In genomic region chr13:112838562-112839232, GRCm38 (mm10) we compare ENCODE assay signal across 17 mouse cellular contexts. TPM values are rescaled to one million over a fixed set of nuclear protein-coding genes. Genes with fewer than 3 reads are reported as not detected.
A peak's percentile ranks its signal among the peaks of the same experiment; 100 is the strongest.
DNase-seq lines count a peak whose midpoint lies in the region; ATAC-seq and TF ChIP-seq lines count a peak whose summit lies in the region.
"Had no signal": no experiment of that assay in that cellular context is flagged by ENCODE, and none has a peak within 500 bp of the region (broad histone marks: within the 10 kb centered on the region; RNA-seq: fewer than 3 reads in every experiment).

No protein-coding gene starts in this region.

- DNase-seq in stomach, postnatal 0 days (ENCODE audit: low spot score) = no peak
- DNase-seq in hindbrain, embryonic 11.5 days (ENCODE audit: low spot score) = no peak
- DNase-seq in layer of hippocampus, adult 9-10 months (ENCODE audit: low spot score) = no peak
- DNase-seq in heart, postnatal 4 days = no peak
- DNase-seq: cerebellum, adult 9-11 months; heart, postnatal 36 days; kidney, adult 8-10 months; kidney, postnatal 36 days; thymus, adult 2 months had no signal

- H3K27ac ChIP-seq in stomach, embryonic 15.5 days = no peak overlapping the region
- no peak overlapping the region for H3K27ac ChIP-seq in stomach, postnatal 0 days (replicated peaks)
- peak overlapping the region; percentile 77 for H3K27ac ChIP-seq in liver, embryonic 15.5 days (replicated peaks)
- H3K27ac ChIP-seq in hindbrain, embryonic 11.5 days (ENCODE audit: low read depth, low read length) = no peak overlapping the region
- H3K27ac ChIP-seq: heart, embryonic 13.5 days; hindbrain, postnatal 0 days; neural tube, embryonic 12.5 days had no signal

- H3K27me3 ChIP-seq in stomach, embryonic 15.5 days (replicated peaks) = no peaks in the 10 kb centered on the region
- H3K27me3 ChIP-seq in stomach, postnatal 0 days (ENCODE audit: control insufficient read depth, insufficient read depth, low read length) = no peaks in the 10 kb centered on the region
- no peaks in the 10 kb centered on the region for H3K27me3 ChIP-seq in liver, embryonic 15.5 days
- no peaks in the 10 kb centered on the region for H3K27me3 ChIP-seq in hindbrain, embryonic 11.5 days (ENCODE audit: control insufficient read depth, insufficient read depth, low read length)
- H3K27me3 ChIP-seq: heart, embryonic 13.5 days; neural tube, embryonic 12.5 days had no signal

- 86% methylated on average over 6 of the region's 6 CpGs for WGBS in stomach, embryonic 15.5 days
- WGBS in stomach, postnatal 0 days = 92% methylated on average over 6 of the region's 6 CpGs
- 35% methylated on average over 6 of the region's 6 CpGs for WGBS in liver, embryonic 15.5 days (ENCODE audit: insufficient replicate concordance)
- 95% methylated on average over 6 of the region's 6 CpGs for WGBS in hindbrain, embryonic 11.5 days

- H3K4me3 ChIP-seq in stomach, embryonic 15.5 days (replicated peaks) = no peak overlapping the region
- no peak overlapping the region for H3K4me3 ChIP-seq in stomach, postnatal 0 days (ENCODE audit: low read depth, low read length)
- H3K4me3 ChIP-seq in liver, embryonic 15.5 days (replicated peaks) = 0 out of 2 replicates have a peak overlapping the region, but pooled peaks have one; percentile 6
- no peak overlapping the region for H3K4me3 ChIP-seq in hindbrain, embryonic 11.5 days (ENCODE audit: low read depth, low read length)
- H3K4me3 ChIP-seq: heart, embryonic 13.5 days; neural tube, embryonic 12.5 days had no signal

- TF ChIP-seq CTCF in stomach, postnatal 0 days (IDR thresholded peaks at IDR 0.05; ENCODE audit: low read depth) = no peak

- no peak for TF ChIP-seq EP300 in stomach, postnatal 0 days (optimal IDR thresholded peaks at IDR 0.05)

- H3K9ac ChIP-seq in stomach, embryonic 15.5 days = no peak overlapping the region
- no peak overlapping the region for H3K9ac ChIP-seq in stomach, postnatal 0 days (ENCODE audit: low read length)
- H3K9ac ChIP-seq in liver, embryonic 15.5 days = peak overlapping the region; percentile 13; the same call in 1 of the 2 replicates
- no peak overlapping the region for H3K9ac ChIP-seq in hindbrain, embryonic 11.5 days (ENCODE audit: low read depth, low read length)
- H3K9ac ChIP-seq: heart, embryonic 13.5 days; neural tube, embryonic 12.5 days had no signal

- H3K36me3 ChIP-seq in stomach, embryonic 15.5 days = no peaks in the 10 kb centered on the region
- H3K36me3 ChIP-seq in stomach, postnatal 0 days (ENCODE audit: control insufficient read depth, insufficient read depth, low read length) = no peaks in the 10 kb centered on the region
- H3K36me3 ChIP-seq in liver, embryonic 15.5 days (replicated peaks) = peaks cover 30% of the 10 kb centered on the region
- H3K36me3 ChIP-seq in hindbrain, embryonic 11.5 days (ENCODE audit: control insufficient read depth, insufficient read depth, low read length) = no peaks in the 10 kb centered on the region
- H3K36me3 ChIP-seq: neural tube, embryonic 12.5 days had no signal

- no peak overlapping the region for H3K4me2 ChIP-seq in stomach, embryonic 15.5 days
- H3K4me2 ChIP-seq in stomach, postnatal 0 days (replicated peaks; ENCODE audit: low read depth) = no peak overlapping the region
- peak overlapping the region; percentile 49 for H3K4me2 ChIP-seq in liver, embryonic 15.5 days
- no peak overlapping the region for H3K4me2 ChIP-seq in hindbrain, embryonic 11.5 days (replicated peaks; ENCODE audit: low read depth, low read length)
- H3K4me2 ChIP-seq: heart, embryonic 13.5 days; midbrain, embryonic 11.5 days; neural tube, embryonic 12.5 days had no signal

- peak; percentile 90; the same call in 1 of the 2 replicates for ATAC-seq in stomach, embryonic 15.5 days (ENCODE audit: insufficient read depth, low FRiP score, low read depth)
- no peak for ATAC-seq in stomach, postnatal 0 days (ENCODE audit: low FRiP score, low TSS enrichment)
- peak; percentile 90 for ATAC-seq in erythroblast, adult 5-6 weeks (replicated peaks; ENCODE audit: low FRiP score, poor library complexity, severe bottlenecking)
- peak; percentile 98 for ATAC-seq in liver, embryonic 15.5 days (ENCODE audit: insufficient read depth)
- ATAC-seq in hindbrain, embryonic 11.5 days (ENCODE audit: low FRiP score) = no peak
- ATAC-seq: forebrain, embryonic 14.5 days; hindbrain, postnatal 0 days had no signal

- H3K4me1 ChIP-seq in stomach, embryonic 15.5 days = 0 out of 2 replicates have a peak, but pooled peaks cover 2% of the 10 kb centered on the region
- H3K4me1 ChIP-seq in stomach, postnatal 0 days (replicated peaks; ENCODE audit: control insufficient read depth, insufficient read depth) = no peaks in the 10 kb centered on the region
- peaks cover 44% of the 10 kb centered on the region for H3K4me1 ChIP-seq in liver, embryonic 15.5 days (replicated peaks)
- H3K4me1 ChIP-seq in hindbrain, embryonic 11.5 days (replicated peaks; ENCODE audit: control insufficient read depth, insufficient read depth, low read length) = no peaks in the 10 kb centered on the region; the same call in 1 of the 2 replicates
- H3K4me1 ChIP-seq: neural tube, embryonic 12.5 days had no signal

- no peaks in the 10 kb centered on the region for H3K9me3 ChIP-seq in stomach, embryonic 15.5 days
- no peaks in the 10 kb centered on the region for H3K9me3 ChIP-seq in stomach, postnatal 0 days (ENCODE audit: control insufficient read depth, low read length)
- no peaks in the 10 kb centered on the region for H3K9me3 ChIP-seq in liver, embryonic 15.5 days (replicated peaks)
- H3K9me3 ChIP-seq in hindbrain, embryonic 11.5 days (ENCODE audit: control insufficient read depth, low read length) = no peaks in the 10 kb centered on the region

RNA-seq across cellular contexts. Expression of gene Plpp1, which starts 38.1 kb away (rescaled TPM):
- 94.1 and 102 TPM in 2 replicates for polyA plus RNA-seq in stomach, embryonic 15.5 days (2015; fragmentation: Nextera tagmentation; extraction: Ambion mirVana)
- 126 and 137 TPM in 2 replicates for polyA plus RNA-seq in stomach, postnatal 0 days (2015; fragmentation: Nextera tagmentation; extraction: Ambion mirVana)
- 89.2 and 96.3 TPM in 2 replicates for total RNA-seq in erythroblast, adult 5-6 weeks (2015; ENCODE audit: low replicate concordance)
- total RNA-seq in erythroblast, adult 5-6 weeks (2017; ENCODE audit: low replicate concordance) = 68.1 and 85.5 TPM in 2 replicates
- polyA plus RNA-seq in liver, embryonic 15.5 days (2015; fragmentation: Nextera tagmentation; extraction: Ambion mirVana) = 42.1 and 45.6 TPM in 2 replicates
- polyA plus RNA-seq in hindbrain, embryonic 11.5 days (2014; fragmentation: Nextera tagmentation; extraction: Ambion mirVana) = 22.1 and 24.0 TPM in 2 replicates
- total RNA-seq in heart, postnatal 4 days (2021) = 10 to 100 TPM; 72.2 to 78.2 TPM

Comparison
In these comparisons a context has a peak if more than half of its experiments do, and no peak if none do; other contexts are left out.
1. ATAC-seq: peak in stomach, embryonic 15.5 days (single experiment), erythroblast, adult 5-6 weeks (single experiment) and liver, embryonic 15.5 days (single experiment); none in stomach, postnatal 0 days (single experiment) and hindbrain, embryonic 11.5 days (single experiment).